Mouse (Mus musculus) embryonic facial prominence, embryonic 15.5 days (tissue): Measurements from ENCODE around the gene Arpp19. TPM values are rescaled to one million over a fixed set of nuclear protein-coding genes. Genes with fewer than 3 reads are reported as not detected.

ENCODE experiments used
- ATAC-seq: fragments of 200-750 bp; cut with Nextera tagmentation; 2 replicates; pipeline ENCODE4 v1.8.0; 2017; ENCODE audit warnings: low read depth, moderate TSS enrichment; ENCODE audit not compliant: insufficient number of reproducible peaks, low FRiP score, low TSS enrichment
- H3K27ac ChIP-seq: fragments of 300-500 bp; sonication (generic); replicated peaks from 2 replicates; pipeline ENCODE4 v1.5.1; 2015; ENCODE audit warnings: mild to moderate bottlenecking, inconsistent platforms
- H3K27me3 ChIP-seq: fragments of 300-500 bp; sonication (generic); 2 replicates; pipeline ENCODE4 v1.6.1; 2015; ENCODE audit warnings: inconsistent platforms
- H3K36me3 ChIP-seq: fragments of 300-500 bp; sonication (generic); 2 replicates; pipeline ENCODE4 v1.6.1; 2015; ENCODE audit warnings: mild to moderate bottlenecking, inconsistent platforms
- H3K4me1 ChIP-seq: fragments of 300-500 bp; sonication (generic); 2 replicates; pipeline ENCODE4 v1.6.1; 2015; ENCODE audit warnings: inconsistent platforms
- H3K4me2 ChIP-seq: fragments of 300-500 bp; sonication (generic); replicated peaks from 2 replicates; pipeline ENCODE4 v1.6.1; 2015; ENCODE audit warnings: mild to moderate bottlenecking, inconsistent platforms
- H3K4me3 ChIP-seq: fragments of 300-500 bp; sonication (generic); replicated peaks from 2 replicates; pipeline ENCODE4 v1.5.1; 2015; ENCODE audit warnings: mild to moderate bottlenecking, inconsistent platforms
- H3K9ac ChIP-seq: fragments of 300-500 bp; sonication (generic); 2 replicates; pipeline ENCODE4 v1.6.1; 2015; ENCODE audit warnings: inconsistent platforms
- H3K9me3 ChIP-seq: fragments of 300-500 bp; sonication (generic); replicated peaks from 2 replicates; pipeline ENCODE4 v1.6.1; 2016; ENCODE audit warnings: inconsistent platforms
- WGBS: fragments of 180-500 bp; shearing (Covaris S2); methylation state at CpG from one replicate; pipeline ENCODE4 v1.1.7; 2015; 5-methylcytosine and 5-hydroxymethylcytosine counted together
- polyA plus RNA-seq: library from polyadenylated mRNA; unstranded; fragments of >200 nt; fragmentation: Nextera tagmentation; extraction: Ambion mirVana; gene quantifications from 2 replicates; pipeline ENCODE4 v1.2.1, GENCODE M21; 2015

The Arpp19 gene
- polyA plus RNA-seq, 1 experiment from 2014 or later = 262 TPM

- Histone ChIP-seq H3K9me3 (no peaks in the 10 kb centered on the region), H3K27me3 (no peaks in the 10 kb centered on the region), H3K4me2 (no peak overlapping the region), H3K9ac (no peak overlapping the region), H3K36me3 (peaks cover 17% of the 10 kb centered on the region; the same call in 1 of the 2 replicates), H3K27ac (no peak overlapping the region), H3K4me3 (no peak overlapping the region), H3K4me1 (0 out of 2 replicates have a peak, but pooled peaks cover under 1% of the 10 kb centered on the region)
- ATAC-seq = no peak
- WGBS = 91% methylated on average over 2 of the region's 2 CpGs
Observed at GRCm38 (mm10) chr9:75016591-75016990, 20.8 kb upstream of the Arpp19 start.

GRCm38 (mm10) chr9:75019181-75019580 lies 18.2 kb upstream of the Arpp19 start:
- no peak for ATAC-seq
- WGBS = 75% methylated on average over 6 of the region's 6 CpGs

GRCm38 (mm10) chr9:75019592-75019991 lies 17.8 kb upstream of the Arpp19 start:
- H3K4me1 ChIP-seq = peaks cover 10% of the 10 kb centered on the region
- H3K27ac ChIP-seq = no peak overlapping the region
- no peak overlapping the region for H3K4me3 ChIP-seq
- peaks cover 10% of the 10 kb centered on the region; the same call in 1 of the 2 replicates for H3K36me3 ChIP-seq
- WGBS = 59% methylated on average over 3 of the region's 3 CpGs
- ATAC-seq = no peak
- H3K4me2 ChIP-seq = no peak overlapping the region
- no peaks in the 10 kb centered on the region for H3K27me3 ChIP-seq
- no peak overlapping the region for H3K9ac ChIP-seq
- no peaks in the 10 kb centered on the region for H3K9me3 ChIP-seq

More at GRCm38 (mm10) chr9:75019181-75019580, 18.2 kb upstream of the Arpp19 start:
- H3K9me3 ChIP-seq = no peaks in the 10 kb centered on the region
- peaks cover 10% of the 10 kb centered on the region; the same call in 1 of the 2 replicates for H3K36me3 ChIP-seq
- peaks cover 10% of the 10 kb centered on the region for H3K4me1 ChIP-seq
- H3K4me2 ChIP-seq = no peak overlapping the region
- no peak overlapping the region for H3K4me3 ChIP-seq
- no peak overlapping the region for H3K27ac ChIP-seq
- no peaks in the 10 kb centered on the region for H3K27me3 ChIP-seq
- H3K9ac ChIP-seq = no peak overlapping the region

GRCm38 (mm10) chr9:75020561-75020960 lies 16.9 kb upstream of the Arpp19 start:
- peaks cover 10% of the 10 kb centered on the region for H3K4me1 ChIP-seq
- no peak overlapping the region for H3K9ac ChIP-seq
- no peak overlapping the region for H3K4me2 ChIP-seq
- WGBS = 35% methylated on average over 4 of the region's 4 CpGs
- no peak overlapping the region for H3K4me3 ChIP-seq
- no peak for ATAC-seq
- no peaks in the 10 kb centered on the region for H3K27me3 ChIP-seq
- no peaks in the 10 kb centered on the region for H3K9me3 ChIP-seq
- peaks cover 11% of the 10 kb centered on the region; the same call in 1 of the 2 replicates for H3K36me3 ChIP-seq
- H3K27ac ChIP-seq = no peak overlapping the region

- Histone ChIP-seq H3K27ac (peak overlapping the region; percentile 51; the same call in 1 of the 2 replicates), H3K4me3 (no peak overlapping the region), H3K4me2 (no peak overlapping the region), H3K36me3 (peaks cover 14% of the 10 kb centered on the region; the same call in 1 of the 2 replicates), H3K4me1 (peaks cover 10% of the 10 kb centered on the region), H3K27me3 (no peaks in the 10 kb centered on the region), H3K9ac (no peak overlapping the region), H3K9me3 (no peaks in the 10 kb centered on the region)
- no peak for ATAC-seq
- WGBS = 43% methylated on average over 7 of the region's 7 CpGs
Observed at GRCm38 (mm10) chr9:75022546-75022945, 14.9 kb upstream of the Arpp19 start.

GRCm38 (mm10) chr9:75023150-75023894 lies 14.1 kb upstream of the Arpp19 start:
- 55% methylated on average over 5 of the region's 5 CpGs for WGBS
- Histone ChIP-seq H3K9me3 (no peaks in the 10 kb centered on the region), H3K27ac (no peak overlapping the region), H3K4me3 (no peak overlapping the region), H3K36me3 (peaks cover 14% of the 10 kb centered on the region; the same call in 1 of the 2 replicates), H3K9ac (no peak overlapping the region), H3K4me1 (peaks cover 10% of the 10 kb centered on the region), H3K4me2 (no peak overlapping the region), H3K27me3 (no peaks in the 10 kb centered on the region)
- no peak for ATAC-seq

GRCm38 (mm10) chr9:75024089-75024488 lies 13.3 kb upstream of the Arpp19 start:
- no peak for ATAC-seq
- H3K4me2 ChIP-seq = no peak overlapping the region

GRCm38 (mm10) chr9:75025689-75026088 lies 11.7 kb upstream of the Arpp19 start:
- H3K4me2 ChIP-seq = no peak overlapping the region
- no peak overlapping the region for H3K4me3 ChIP-seq
- WGBS = 76% methylated on average over 6 of the region's 6 CpGs
- no peak for ATAC-seq
- no peak overlapping the region for H3K9ac ChIP-seq
- no peak overlapping the region for H3K27ac ChIP-seq
- H3K27me3 ChIP-seq = no peaks in the 10 kb centered on the region
- no peaks in the 10 kb centered on the region for H3K9me3 ChIP-seq
- peaks cover 4% of the 10 kb centered on the region; the same call in 1 of the 2 replicates for H3K36me3 ChIP-seq
- H3K4me1 ChIP-seq = peaks cover 10% of the 10 kb centered on the region

More at GRCm38 (mm10) chr9:75024089-75024488, 13.3 kb upstream of the Arpp19 start:
- 43% methylated on average over 7 of the region's 7 CpGs for WGBS
- peaks cover 12% of the 10 kb centered on the region; the same call in 1 of the 2 replicates for H3K36me3 ChIP-seq
- H3K27me3 ChIP-seq = no peaks in the 10 kb centered on the region
- H3K4me3 ChIP-seq = no peak overlapping the region
- H3K4me1 ChIP-seq = peaks cover 10% of the 10 kb centered on the region
- H3K9ac ChIP-seq = no peak overlapping the region
- H3K9me3 ChIP-seq = no peaks in the 10 kb centered on the region
- no peak overlapping the region for H3K27ac ChIP-seq

- Histone ChIP-seq H3K27ac (no peak overlapping the region), H3K9ac (no peak overlapping the region), H3K27me3 (no peaks in the 10 kb centered on the region), H3K4me1 (peaks cover 3% of the 10 kb centered on the region; the same call in 1 of the 2 replicates), H3K4me3 (no peak overlapping the region), H3K9me3 (no peaks in the 10 kb centered on the region), H3K4me2 (no peak overlapping the region), H3K36me3 (no peaks in the 10 kb centered on the region)
- ATAC-seq = no peak
- WGBS = 90% methylated on average over 1 of the region's 1 CpGs
Observed at GRCm38 (mm10) chr9:75032408-75032807, 5.0 kb upstream of the Arpp19 start.

GRCm38 (mm10) chr9:75033141-75033540 lies 4.3 kb upstream of the Arpp19 start:
- H3K36me3 ChIP-seq = no peaks in the 10 kb centered on the region
- H3K4me3 ChIP-seq = no peak overlapping the region
- WGBS = 50% methylated on average over 7 of the region's 7 CpGs
- no peak overlapping the region for H3K9ac ChIP-seq
- H3K4me1 ChIP-seq = peaks cover 3% of the 10 kb centered on the region; the same call in 1 of the 2 replicates
- no peak overlapping the region for H3K4me2 ChIP-seq
- no peaks in the 10 kb centered on the region for H3K9me3 ChIP-seq
- no peak for ATAC-seq
- H3K27me3 ChIP-seq = no peaks in the 10 kb centered on the region
- no peak overlapping the region for H3K27ac ChIP-seq

GRCm38 (mm10) chr9:75034691-75035090 lies 2.7 kb upstream of the Arpp19 start:
- Histone ChIP-seq H3K9me3 (no peaks in the 10 kb centered on the region), H3K4me2 (no peak overlapping the region), H3K27ac (no peak overlapping the region), H3K4me1 (peaks cover 11% of the 10 kb centered on the region), H3K36me3 (no peaks in the 10 kb centered on the region), H3K4me3 (no peak overlapping the region), H3K9ac (no peak overlapping the region), H3K27me3 (no peaks in the 10 kb centered on the region)
- 20% methylated on average over 1 of the region's 1 CpGs for WGBS
- no peak for ATAC-seq
